Mouse (Mus musculus): ENCODE results near the gene Hspa12a.

The Hspa12a gene

DNA sequence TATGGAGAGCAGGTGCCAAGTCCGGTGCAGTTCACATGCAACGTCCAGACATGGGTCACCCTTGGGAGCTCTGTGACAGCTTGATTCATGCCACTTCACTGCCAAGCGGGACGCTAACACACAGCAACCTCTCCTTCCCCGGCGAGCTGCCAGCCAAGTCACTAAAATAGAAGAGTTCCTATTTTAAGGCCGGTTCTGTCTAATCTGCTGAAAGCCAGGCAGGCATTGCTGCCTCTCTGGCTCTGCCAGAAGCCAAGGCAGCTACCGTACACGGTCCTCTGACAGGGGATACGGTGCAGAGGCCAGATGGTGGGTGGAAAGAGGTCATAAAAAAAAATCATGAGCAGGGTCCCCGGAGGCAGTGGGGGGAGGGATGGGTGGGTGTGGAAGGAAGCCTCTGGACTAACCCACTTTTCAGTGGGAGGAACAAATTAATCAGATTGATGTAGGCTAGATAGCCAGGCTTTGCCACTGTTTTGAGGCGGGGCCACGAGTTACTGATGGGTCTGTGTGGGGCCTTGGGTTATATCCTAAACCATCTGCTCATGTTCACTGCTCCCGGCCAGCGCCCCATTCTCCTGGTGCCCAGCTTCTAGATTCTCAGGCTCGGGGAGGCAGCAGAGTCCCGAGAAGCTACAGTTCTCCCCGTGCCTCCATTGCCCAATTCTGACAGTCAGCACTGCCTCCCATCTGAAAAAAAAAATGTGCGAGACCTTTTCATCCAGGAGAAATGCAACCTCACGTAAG lies 120.8 kb downstream of the Hspa12a start:
- DNase-seq (ENCODE audit: low spot score) = peak; percentile 66

DNA sequence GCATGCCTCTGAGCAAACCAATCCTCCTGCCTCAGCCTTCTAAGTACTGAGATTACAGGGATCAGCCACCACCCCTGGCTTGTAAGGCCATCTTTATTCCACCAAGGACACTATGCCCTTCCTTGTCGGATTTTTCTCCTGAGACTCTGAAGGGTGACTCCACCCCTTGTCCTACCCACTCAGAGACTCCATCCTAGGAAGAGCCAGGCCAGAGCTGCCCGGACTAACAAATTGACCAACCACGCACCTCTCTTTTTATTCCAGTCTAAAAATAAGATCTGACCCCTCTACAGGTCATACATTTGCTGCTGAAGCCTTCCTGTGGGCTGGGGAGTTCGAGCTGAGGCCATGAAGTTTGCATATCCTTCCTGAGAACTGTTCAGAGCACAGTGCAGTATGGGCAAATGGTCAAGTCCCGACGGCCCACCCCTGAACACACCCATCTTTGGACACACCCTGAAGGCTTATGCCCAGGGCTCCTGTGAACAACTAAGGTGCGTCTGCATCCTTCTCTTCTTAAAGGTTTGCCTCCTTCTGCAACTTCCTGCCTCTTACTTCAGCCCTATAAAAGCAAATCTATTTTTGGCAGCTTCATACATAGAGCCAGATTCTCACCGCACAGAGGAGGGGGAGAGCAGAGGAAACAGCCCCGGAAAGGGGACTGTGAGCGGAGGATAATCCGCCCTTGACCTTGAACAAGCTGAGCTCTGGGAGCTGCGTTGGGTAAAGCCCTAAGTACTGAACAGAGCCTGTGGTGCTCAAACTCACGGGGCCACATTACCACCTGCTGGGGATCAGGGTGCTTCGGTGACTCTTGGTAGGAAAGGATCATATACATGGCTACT lies 124.7 kb downstream of the Hspa12a start:
- DNase-seq (ENCODE audit: low spot score) = no peak

DNA sequence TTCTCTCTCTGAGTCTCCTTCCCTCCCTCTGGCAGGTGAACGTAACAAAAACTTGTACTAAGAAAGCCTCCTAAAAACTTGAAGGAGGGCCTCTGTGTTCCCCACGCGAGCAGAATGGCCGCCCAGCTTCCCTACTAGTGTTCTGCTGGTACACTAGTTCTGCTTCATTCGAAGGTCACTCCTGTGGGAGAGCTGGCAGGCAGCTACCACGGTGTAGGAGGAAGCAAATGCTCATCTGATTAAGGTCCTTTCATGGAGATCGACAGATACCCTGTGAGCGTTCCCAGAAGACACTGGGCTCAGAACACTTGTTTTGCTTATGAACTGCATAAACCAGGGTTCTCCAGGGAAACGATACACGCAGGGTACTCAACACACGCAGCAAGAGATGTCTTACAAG lies 126.1 kb downstream of the Hspa12a start:
- no peak for DNase-seq (ENCODE audit: low spot score)

DNA sequence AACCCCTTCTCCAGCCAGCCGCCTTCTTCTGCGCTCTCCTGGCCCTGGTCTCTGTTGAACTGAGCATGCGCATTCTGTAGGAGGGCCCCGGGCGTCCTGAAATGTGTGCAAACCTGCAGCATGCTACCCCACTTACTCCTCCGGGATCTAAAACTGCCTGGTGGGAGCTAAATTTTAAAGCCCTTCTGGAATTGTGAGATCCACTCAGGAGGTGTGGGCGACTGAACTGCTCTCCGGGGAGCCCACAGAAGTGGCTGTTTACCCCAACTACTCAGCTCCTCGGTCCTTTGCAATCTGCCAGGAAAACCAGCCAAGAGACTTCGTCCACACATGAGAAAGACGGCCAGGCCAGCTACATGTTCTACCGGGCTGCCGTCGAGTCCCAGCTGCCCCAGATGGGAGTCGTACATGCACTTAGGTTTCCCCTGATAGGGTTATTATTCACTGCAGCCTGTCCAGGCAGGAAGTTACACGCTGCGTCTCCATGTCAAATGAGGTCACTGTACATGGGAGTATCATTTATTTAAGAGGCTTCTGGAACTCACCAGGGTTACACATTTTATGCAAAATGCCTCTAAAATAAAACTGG lies 126.9 kb downstream of the Hspa12a start:
- DNase-seq (ENCODE audit: low spot score) = no peak

DNA sequence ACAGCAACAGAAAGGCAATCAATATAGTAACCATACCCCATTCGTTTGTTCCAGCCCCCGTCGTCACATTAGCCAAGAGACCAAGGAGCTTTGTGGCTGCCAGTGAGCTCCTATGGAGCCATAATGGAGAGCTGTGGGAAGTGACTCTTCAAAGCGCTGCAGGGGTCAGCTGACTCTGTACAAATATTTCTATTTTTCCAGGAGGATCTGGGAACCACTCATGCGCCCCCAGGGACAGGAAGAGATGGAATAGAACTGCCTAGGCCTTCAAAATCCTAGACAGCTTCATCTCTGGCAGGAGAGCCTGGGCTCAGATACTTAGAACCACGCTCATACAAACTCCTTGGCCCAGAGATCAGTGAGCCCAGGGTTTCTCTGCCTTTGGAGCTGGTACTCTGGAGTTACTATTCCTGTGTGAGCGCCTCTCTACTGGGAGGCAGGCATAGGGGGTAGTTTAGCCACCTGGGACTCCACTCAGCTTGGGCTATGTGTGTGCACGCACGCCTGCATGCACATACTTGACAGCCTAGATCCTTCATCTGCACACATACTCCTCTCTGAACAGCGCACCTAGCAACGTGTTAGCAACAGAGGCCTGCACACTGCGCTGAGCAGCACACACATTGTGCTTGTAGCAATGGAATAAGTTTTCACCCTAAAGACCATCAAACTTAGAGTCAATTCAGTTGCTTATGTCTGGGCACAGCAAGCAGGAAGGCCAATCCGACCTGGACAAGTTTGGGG lies 128.1 kb downstream of the Hspa12a start:
- DNase-seq (ENCODE audit: low spot score) = no peak

DNA sequence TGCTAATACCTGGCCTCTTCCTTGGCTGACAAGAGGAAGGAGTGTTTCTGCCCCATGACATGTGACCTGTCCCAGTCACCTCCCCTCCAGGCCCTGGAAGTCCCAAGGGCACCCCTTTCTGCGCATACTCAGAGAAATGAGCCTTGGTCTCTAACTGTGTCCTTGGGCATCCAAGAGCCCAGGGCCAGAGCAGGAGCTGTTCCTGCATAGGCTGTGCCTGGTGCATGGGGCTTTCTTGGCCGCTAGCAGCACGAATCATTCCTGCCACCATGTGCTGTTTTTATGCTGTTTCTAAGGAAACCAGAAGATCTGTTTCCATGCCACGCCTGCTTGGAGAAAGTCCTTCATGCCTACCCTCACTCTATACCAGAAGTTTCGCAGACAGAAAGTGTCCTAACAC lies 132.9 kb downstream of the Hspa12a start:
- DNase-seq (ENCODE audit: low spot score) = no peak

DNA sequence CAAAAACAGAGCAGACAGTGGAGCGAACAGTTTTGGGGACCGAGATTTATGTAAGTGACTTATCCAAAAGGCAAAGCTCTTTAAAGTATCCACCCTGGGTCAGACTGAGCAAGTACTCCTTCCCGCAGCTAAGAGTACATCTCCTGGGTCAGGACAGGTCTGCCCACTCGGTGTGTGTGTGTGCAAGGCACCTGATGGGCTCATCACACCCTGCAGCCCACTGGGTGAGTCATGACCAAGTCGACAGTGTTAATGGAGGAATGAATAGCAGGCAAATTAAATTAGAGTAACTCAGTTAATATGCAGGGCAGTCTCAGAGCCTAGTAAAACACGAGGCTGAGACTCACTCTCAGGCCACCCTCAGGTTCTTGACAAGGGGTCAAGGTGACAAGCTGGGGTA lies 134.6 kb downstream of the Hspa12a start:
- DNase-seq (ENCODE audit: low spot score) = no peak

DNA sequence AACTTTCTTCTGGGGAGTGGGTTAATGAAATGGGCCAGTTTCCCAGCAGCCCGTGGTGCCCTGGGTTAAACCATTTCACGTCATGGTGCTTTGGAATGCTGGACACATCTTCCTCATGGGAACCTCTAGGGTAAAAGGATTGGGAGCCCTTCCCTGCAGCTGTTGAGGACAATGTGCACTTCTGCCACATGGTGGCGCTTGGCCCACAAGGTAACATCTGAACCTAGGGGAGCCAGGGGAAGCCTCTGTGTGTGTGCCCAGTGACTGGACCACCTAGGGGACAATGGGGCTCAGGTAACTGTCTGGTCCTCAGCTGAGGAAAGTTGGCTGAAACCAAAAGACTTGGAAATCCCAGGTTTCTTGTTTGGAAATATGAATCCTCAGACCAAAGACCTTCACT lies 137.1 kb downstream of the Hspa12a start:
- DNase-seq (ENCODE audit: low spot score) = no peak

DNA sequence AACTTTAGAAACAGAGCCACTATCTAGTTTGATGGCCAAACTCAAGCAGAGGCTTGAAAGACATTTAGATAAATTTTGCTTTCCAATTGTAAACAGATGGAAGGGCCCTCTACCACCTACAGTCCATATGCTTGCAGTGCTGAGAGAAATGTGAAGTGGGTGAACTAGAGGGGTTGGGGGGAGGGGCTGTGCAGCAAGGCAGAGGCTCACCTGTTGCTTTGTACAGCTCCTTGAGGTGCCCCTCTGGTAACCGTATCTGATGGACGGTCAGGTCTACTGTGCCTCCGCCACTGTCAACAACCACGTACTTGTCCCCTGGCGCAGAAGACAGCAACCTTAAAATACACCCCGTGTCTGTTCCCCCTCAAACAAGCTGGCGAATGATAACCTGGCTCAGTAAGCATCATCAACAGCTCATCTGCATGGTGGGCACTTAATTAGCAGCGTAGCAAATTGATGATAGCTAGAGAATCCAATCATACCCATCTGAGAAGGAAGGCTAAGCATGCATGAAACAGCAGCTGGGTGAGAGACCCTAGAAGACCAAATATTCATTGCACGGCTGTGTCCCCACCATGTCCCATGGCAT lies 138.2 kb downstream of the Hspa12a start:
- DNase-seq (ENCODE audit: low spot score) = peak; percentile 53

DNA sequence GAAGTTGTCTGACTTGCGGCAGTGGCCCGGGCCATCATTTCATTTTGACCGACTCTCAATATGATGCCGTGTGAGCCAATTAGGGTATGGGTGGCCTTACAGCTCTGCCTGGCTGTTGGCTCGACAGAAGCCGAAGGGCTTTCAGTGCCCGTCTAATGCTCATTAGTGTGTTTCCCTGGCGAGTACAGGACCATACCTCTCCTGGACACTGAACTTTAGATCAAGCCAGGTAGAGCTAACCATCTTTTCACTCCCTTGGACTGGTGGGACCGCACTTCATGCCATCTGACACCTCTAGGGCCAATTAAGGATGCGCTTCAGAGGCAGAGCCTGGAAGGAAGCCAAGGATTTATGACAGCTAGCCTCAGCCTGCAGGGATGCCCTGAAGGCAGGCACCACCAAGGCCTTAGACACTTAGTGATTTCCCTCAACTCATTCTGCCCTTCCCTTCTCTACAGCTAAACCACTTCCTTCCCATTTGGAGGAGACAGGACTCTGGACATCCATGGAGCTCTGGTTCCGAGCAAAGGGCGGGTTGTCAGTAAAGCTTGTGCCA lies 148.3 kb downstream of the Hspa12a start:
- DNase-seq (ENCODE audit: low spot score) = no peak

DNA sequence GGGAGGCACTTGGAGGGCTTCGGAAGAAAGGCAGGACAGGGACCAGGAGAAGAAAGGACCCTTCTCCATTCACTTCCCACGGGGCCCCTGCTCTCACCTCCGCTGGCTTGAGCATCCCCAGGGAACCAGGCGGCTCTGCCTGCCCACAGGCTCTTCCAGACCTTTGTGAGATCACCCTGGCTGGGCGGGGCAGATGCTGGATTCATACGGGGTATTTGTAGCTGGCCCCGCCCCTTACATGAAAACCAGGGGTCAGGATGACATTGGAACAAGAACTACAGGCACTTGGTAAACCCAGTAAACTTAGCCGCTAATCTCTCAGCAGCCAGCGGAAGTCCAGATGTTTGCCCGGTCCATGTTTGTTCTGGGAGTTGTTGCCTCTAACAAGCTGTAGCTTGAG lies 149.2 kb downstream of the Hspa12a start, which contains the start of gene 1700019N19Rik:
Gene 1700019N19Rik, minus strand, starts transcription at position 178 of the 400 bp plus-strand sequence.
- no peak for DNase-seq (ENCODE audit: low spot score)

DNA sequence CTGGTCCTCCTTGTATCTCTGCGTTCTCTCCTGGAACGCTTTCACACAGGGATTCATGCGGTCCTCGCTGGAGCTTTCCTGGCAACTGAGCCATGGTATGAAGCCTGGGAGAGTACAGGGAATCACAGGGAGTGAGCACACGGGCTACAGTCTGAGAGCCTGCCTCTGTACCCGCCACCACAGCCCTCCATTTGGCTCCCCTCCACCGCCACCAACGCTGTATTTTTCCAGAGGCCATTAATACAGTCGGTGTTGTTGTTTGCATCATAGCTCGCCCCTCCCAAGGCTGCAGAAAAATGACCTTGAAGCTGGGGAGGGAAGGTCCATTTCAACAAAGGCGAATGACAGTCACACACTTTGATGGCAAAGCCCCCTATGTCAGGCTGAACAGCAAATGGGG lies 154.3 kb downstream of the Hspa12a start:
- DNase-seq (ENCODE audit: low spot score) = no peak

DNA sequence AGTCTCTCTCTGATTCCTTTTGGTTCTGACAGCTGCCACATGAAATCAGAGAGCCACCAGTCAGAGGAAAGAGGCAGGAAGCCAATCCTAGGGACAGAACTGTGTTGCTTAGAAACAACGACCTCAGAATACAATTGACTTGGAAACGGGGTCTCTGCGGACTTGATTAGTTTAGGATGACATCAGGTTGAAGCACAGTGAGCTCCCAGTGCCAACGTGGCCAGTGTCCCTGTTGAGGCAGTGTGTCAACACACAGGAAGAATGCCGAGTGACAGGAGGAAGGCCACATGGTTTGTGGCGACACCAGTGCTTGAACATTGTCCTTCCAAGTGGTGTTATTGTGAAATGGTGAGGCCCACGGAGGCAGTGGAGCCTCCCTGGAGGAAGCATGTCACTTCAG lies 159.5 kb downstream of the Hspa12a start:
- peak; percentile 39 for DNase-seq (ENCODE audit: low spot score)

DNA sequence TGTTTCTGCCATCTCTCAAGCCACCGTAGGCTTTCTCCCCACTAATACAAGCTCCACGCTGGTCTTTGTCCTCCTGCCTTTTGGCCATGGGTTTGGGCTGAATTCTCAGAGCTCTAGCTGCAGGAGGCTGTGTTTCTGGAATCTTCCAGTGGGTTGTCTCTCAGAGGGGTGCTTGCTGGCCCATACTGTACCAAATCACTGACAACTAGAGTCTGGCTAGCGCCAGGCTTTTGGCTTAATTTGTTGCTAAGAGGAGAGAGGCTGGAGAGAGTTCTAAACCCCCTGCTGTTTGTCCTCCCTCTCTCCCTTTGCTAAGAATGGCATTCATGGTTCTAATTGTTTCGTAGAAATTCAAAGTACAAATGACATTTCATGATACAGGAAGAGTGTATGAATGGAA lies 161.9 kb downstream of the Hspa12a start:
- DNase-seq (ENCODE audit: low spot score) = no peak

DNA sequence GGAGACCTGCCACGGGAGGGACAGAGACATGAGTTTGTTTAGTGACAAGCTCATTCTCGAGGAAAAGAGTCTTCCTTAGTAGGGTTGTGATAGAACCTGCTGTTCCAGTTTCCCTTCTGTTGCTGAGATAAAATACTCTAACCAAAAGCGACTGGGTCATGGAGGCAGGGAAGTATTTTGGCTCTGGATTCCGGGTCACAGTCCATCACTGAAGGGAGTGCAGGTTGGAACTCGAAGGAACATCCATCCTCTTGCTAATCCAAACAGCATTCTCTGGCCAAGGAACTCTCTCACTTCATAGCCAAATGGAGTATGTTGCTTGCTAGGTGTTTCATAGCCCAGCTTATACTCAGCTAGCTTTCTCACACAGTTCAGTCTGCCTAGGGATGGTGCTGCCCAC lies 167.0 kb downstream of the Hspa12a start:
- DNase-seq (ENCODE audit: low spot score) = no peak

DNA sequence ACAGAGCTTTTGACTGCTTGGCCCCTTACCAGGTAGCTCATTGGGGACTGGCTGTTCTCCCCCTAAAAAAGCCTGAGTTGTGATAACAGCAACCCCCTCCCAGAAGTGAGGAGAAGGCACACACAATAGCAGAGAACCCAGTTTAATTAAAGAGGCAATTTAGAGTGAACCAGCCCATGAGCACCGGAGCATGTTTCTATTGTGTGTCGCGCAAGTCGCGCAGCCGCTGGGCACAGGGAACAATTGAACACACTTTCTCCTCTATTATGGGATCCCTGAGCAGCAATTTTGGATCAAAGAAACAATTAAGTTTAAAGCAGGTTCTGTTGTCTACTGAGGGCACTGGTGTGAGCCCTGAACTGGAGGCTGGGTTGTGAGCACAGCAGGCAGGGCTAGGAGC lies 176.1 kb downstream of the Hspa12a start:
- DNase-seq (ENCODE audit: low spot score) = no peak

DNA sequence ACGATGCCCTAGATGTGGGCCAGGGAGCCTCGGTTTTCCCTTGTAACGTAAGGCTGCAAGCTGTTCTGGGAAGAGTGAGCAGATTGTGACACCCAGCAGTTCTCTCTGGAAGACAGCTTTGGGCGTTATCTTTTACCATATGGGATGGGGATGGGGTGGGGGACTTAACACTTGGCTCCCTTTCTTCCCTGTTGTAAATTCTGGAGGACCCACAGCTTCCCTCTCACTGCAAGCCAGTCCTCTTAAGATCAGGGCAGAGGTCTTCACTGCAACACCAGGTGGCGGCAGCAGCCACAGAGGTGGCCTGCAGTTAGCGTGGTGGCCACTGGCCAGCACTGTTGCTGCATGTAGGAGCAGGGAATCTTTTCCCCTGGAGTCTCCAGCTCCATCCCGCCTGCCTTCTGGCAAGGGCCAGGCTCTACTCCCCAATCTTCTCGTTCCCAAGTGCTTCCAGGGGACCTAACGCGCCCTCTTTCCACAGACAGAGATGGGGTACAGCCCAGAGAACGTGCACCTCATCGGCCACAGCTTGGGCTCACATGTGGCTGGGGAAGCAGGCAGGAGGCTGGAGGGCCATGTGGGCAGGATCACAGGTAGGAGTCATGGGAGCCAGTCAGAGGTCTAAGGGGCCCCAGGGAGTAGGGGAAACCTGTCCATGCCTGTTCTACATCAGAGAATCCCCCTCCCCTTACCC lies 180.5 kb downstream of the Hspa12a start:
- peak; percentile 26 for DNase-seq (ENCODE audit: low spot score)

DNA sequence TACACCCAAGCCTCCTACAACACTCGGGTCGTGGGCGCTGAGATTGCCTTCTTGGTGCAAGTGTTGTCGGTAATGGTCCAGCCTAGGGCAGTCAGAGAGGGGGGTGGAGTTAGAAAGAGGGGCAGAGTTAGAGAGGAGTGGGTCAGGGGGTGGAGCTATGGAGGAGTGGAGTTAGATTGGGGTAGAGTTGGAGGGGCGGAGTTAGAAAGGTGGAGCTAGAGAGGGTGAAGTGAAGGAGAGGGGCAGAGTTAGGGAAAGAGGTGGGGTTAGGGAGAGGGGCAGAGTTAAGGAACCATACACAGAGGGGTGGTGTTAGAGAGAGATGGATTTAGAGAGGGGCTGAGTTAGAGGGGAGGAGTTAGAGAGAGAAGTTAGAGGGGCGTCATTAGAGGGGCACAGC lies 181.1 kb downstream of the Hspa12a start:
- no peak for DNase-seq (ENCODE audit: low spot score)

DNA sequence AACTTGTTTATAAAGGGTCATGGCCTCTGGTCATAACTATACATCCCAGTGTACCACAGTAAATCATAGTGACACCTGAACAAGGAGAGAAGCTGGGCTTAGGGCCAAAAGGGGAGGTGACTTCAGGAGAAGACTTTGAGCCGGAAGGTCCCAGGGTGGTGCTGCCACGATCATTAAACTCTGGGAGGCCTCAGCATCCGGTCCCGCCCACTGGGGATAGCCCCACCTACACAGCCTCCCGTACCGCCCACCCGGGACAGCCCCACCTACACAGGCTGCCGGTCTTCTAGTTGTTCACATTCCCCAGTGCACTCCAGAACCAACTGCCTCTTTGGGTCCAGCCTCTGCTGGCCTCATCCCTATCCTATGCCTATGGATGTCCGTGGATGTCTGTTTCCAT lies 184.0 kb downstream of the Hspa12a start, which contains the start of gene Pnliprp2:
Gene Pnliprp2, plus strand, starts transcription at position 297 of the 400 bp plus-strand sequence.
- DNase-seq (ENCODE audit: low spot score) = no peak

DNA sequence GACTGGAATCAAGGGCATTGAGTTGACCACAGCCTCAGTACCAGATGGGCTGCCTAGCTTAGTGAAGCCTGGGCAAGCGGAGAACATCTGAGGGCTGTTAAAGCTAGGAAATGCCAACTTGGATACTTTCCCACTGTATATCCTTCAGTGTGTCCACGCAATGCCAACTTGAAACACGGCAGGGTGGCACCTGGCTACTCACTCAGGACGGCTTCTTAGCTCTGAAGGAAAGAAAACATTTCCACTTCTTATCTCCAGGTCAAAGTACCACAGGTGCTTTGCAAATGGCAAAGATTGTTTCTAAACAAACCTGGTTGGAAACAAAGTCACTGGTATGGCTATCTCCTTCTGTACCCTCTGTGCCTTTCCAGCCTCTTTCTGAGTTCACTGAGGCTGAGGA lies 184.6 kb downstream of the Hspa12a start:
- DNase-seq (ENCODE audit: low spot score) = no peak

DNA sequence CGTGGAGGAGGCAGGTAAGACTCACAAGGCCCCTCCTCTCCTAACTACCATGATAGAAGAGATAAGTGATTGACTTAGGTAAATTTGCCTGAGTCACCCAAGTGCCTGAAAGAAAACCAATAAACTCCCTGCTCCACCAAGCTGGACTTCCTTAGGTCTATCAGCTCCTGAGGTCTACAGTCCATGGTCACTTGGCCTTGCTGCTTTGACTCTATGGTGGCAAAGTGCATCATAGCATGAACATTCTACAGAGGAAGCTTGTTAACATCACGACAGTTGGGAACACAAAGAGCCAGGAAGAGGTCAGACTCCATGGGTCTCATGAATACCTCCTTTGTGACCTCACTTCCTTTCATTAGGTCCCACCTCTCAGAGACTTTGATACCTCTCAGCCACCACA lies 191.9 kb downstream of the Hspa12a start:
- DNase-seq (ENCODE audit: low spot score) = no peak
